Mouse (Mus musculus): Measurements from ENCODE around the gene Lrmda. TPM values are rescaled to one million over a fixed set of nuclear protein-coding genes. Genes with fewer than 3 reads are reported as not detected.

Gene Lrmda
- 12.9 and 15.7 TPM in 2 replicates for polyA plus RNA-seq (2012; ENCODE audit: insufficient read depth, insufficient read length, missing spikeins)

DNA sequence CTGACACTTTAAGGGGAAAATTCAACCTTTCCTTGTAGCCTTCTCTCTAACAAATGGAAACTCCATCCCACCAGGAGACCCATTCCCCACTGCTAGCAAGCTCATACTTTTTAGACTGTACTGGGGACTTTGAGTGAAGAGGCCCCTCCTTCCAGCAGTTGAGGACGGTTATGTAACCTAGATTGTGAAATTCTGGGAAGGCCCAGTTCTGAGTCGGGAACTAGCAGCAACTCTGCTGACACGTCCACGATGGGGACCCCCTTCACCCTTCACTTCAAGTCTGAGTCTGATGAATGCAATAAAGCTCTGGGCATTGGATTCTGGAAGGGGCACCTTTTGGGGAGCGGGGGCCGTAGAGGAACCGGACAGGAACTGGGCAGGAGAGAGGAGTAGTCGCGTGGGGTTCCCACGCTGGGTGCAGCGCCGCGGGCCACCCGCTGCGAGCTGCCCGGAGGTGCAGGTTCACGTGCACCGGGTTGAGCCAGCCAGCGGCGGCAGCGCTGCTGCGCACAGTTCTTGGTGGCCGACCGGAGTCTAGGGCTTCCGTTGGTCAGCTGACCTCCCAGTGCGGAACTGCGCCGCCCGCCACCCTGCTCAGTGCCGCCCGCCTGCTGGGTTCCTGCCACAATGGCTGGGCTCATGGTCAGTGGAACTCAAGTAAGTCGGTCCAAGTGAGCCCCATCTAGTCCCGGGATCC lies at the start of gene Lrmda:
Gene Lrmda, plus strand, starts transcription at position 461 of the 697 bp plus-strand sequence.
- H3K4me3 ChIP-seq (ENCODE audit: insufficient read depth, low read depth, low read length), result peak within 1 kb of the TSS; percentile 66
- H3K4me1 ChIP-seq (ENCODE audit: control insufficient read depth, insufficient read depth, insufficient read length, low read length), result peaks cover 6% of the 10 kb centered on the region; the same call in 1 of the 2 replicates
- H3K27ac ChIP-seq (replicated peaks; ENCODE audit: low read depth, low read length), result peak within 1 kb of the TSS; percentile 65

DNA sequence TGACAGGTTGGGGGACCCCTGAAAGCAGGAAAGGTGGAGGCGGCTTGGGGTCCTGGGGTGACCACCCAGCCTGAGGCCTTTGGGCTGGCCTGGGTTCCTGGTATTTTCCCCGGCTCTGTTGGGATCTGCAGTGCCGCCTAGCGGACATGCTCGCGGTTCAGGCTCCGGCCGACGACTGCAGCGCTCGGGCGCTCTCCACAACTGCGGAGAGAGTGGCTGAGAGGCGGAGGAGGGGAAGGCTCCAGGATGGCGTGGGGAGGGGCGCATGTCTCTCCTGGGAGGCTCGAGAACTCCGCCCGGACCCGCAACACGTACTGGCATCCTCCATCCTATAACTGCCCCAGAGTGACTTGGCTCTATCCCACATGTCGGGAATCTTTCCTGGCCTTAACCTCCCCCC lies 38.0 kb upstream of the Lrmda start:
- H3K27ac ChIP-seq (replicated peaks; ENCODE audit: low read depth, low read length), result no peak overlapping the region
- H3K4me1 ChIP-seq (ENCODE audit: control insufficient read depth, insufficient read depth, insufficient read length, low read length), result no peaks in the 10 kb centered on the region
- H3K4me3 ChIP-seq (ENCODE audit: insufficient read depth, low read depth, low read length), result peak overlapping the region; percentile 45; the same call in 1 of the 2 replicates

DNA sequence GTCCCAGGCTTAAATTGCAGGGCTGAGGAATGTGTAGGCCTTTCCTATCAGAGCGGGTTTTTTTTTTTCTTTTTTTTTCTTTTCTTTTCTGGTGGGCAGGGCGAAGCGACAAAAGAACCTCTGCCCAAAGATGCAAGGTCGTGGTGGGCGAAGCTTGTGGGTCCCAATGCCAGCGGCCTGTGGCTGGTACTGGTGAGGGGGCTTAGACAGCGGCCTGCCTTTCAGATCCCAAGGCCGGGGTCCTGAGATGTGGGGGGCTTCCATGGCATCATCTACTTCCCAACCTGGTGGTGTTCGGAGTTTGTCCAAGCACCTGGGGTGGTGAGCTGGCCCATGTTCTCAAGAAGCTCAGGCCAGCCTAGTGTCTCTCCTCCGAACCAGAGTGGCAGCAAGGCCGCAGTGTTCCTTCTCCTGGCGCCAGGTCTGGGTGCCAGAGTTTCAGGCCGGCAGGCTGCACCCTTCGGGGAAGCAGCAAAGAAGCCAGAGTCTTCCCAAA lies 37.4 kb upstream of the Lrmda start:
- Histone ChIP-seq H3K27ac (replicated peaks; ENCODE audit: low read depth, low read length) (peak overlapping the region; percentile 81), H3K4me3 (ENCODE audit: insufficient read depth, low read depth, low read length) (peak overlapping the region; percentile 51), H3K4me1 (ENCODE audit: control insufficient read depth, insufficient read depth, insufficient read length, low read length) (no peaks in the 10 kb centered on the region)

DNA sequence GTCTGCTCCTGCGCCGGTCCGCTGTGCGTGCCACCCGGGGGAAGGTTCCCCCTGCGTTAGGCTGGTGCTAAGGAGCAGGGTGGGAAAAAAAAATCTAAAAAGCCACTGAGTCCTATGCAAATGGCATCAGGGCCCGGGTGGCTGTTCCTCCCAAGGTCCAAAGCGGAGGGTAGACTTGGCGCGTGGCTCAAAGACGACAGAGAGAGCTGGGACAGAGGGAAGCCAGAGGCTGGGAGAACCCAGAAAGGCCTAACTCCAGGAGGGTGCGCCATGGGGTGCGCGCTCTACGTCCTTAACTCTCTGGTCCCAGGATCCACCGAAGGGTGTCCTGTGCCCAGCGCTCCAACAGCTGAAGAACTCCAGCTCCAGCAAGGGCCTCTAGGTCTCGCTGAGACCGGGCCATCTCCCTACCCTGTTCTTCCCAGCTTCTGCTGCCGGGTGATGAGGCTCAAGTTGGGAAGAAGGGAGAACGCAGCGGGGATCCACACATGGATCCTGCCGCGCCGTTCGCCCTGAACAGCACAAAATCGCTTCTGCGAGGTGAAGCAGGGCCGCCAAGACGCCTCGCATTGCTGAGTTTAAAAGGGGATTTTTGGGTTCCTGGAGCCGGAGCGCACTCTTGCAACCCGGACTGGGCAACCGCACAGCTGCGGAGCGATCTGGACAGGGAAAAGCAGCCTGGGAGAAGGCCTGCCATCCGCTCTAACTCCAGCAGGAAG lies 36.8 kb upstream of the Lrmda start:
- Histone ChIP-seq H3K4me1 (ENCODE audit: control insufficient read depth, insufficient read depth, insufficient read length, low read length) (no peaks in the 10 kb centered on the region), H3K27ac (replicated peaks; ENCODE audit: low read depth, low read length) (peak overlapping the region; percentile 81), H3K4me3 (ENCODE audit: insufficient read depth, low read depth, low read length) (peak overlapping the region; percentile 51)

DNA sequence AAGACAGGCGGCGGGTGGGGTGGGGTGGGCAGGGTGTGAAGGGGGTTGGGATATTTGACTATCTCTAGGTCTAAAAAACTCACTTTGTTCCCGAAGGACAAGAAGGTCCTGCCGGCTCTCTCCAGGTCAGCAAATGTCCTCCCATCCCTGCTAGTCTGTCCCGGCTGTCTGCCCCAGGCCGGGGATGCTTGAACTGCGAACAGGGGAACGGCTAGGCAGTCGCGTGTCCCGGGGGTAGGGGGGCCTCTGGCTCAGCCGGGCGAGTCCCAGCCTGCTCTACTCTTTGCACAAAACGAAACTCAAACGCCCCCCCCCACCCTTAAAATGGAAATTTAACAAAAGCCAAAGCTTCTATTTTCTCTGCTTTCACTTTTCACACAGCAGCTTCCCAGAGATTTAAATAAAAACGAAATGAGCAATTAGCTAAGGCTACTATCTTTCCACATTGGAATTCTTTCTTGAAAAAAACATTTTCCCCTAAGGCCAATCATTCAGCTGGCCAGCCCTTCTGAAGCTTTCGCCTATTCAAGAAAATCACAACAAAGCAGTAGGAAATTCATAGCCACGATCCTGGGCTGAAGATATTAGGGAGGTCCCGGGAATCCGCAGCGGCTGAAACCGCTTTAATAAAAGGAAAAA lies 36.1 kb upstream of the Lrmda start:
- Histone ChIP-seq H3K4me3 (ENCODE audit: insufficient read depth, low read depth, low read length) (peak overlapping the region; percentile 51), H3K4me1 (ENCODE audit: control insufficient read depth, insufficient read depth, insufficient read length, low read length) (no peaks in the 10 kb centered on the region), H3K27ac (replicated peaks; ENCODE audit: low read depth, low read length) (peak overlapping the region; percentile 81)

GRCm38 (mm10) chr14:21983950-21984730 lies 35.4 kb upstream of the Lrmda start:
- Histone ChIP-seq H3K27ac (replicated peaks; ENCODE audit: low read depth, low read length) (peak overlapping the region; percentile 69; the same call in 1 of the 2 replicates), H3K4me3 (ENCODE audit: insufficient read depth, low read depth, low read length) (peak overlapping the region; percentile 73), H3K4me1 (ENCODE audit: control insufficient read depth, insufficient read depth, insufficient read length, low read length) (no peaks in the 10 kb centered on the region)

DNA sequence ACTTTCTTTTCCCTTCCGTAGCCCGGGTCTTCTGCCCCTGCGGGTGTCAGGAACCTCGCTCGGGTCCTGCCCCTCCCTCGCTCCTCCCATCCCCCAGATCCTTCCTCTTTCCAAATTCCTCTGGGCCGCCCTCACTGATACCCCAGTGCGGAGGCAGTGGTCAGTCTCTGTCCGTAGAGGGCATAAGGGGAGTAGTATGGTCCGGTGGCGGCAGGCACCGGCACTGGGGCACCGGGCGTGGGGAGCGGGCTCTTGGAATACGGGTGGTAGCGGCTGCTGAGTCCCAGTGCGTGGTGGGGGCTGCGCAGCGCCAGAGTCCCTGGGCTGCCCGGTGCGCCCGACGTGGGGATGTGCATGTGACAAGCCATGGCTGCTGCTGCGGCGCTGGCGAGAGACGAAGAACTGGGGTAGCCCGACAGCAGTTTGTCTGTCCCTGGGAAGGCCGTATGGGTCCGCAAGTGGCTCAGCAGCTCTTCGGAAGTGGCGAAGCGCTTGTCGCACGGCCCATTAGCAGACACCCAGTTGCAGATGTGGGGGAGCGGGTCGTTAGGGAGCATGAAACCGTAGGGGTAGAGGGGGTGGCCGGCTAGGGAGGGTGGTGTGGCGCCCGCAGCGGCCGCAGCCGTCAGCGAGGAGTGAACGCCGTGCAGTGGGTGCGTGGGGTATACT lies 34.6 kb upstream of the Lrmda start:
- peak overlapping the region; percentile 73 for H3K4me3 ChIP-seq (ENCODE audit: insufficient read depth, low read depth, low read length)
- peak overlapping the region; percentile 69 for H3K27ac ChIP-seq (replicated peaks; ENCODE audit: low read depth, low read length)
- no peaks in the 10 kb centered on the region for H3K4me1 ChIP-seq (ENCODE audit: control insufficient read depth, insufficient read depth, insufficient read length, low read length)

DNA sequence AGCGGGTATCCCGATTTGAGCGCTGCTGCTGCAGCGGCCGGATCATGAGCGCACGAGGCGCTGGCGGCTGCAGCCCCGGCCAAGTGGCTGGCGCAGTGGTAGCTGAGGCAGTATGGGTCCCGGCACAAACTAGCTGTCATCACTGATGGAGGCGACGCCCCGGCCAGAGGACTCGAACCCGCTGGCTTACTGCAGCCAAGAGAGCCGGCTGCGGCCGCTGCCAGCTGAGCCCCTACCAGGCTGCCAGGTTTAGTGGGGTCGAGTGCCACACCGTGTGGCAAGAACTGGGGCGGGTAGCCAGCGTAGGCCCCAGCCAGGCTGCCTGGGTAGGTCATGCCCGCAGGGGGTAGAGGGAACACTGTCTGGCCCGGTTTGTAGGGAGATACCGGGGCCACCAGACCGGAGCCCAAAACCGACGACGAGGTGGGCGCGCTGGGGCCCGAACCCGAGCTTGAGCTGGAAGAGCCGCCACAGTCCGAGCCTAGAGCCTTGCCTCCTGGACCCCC lies 34.0 kb upstream of the Lrmda start:
- H3K4me3 ChIP-seq (ENCODE audit: insufficient read depth, low read depth, low read length), result peak overlapping the region; percentile 73
- H3K27ac ChIP-seq (replicated peaks; ENCODE audit: low read depth, low read length), result peak overlapping the region; percentile 77
- H3K4me1 ChIP-seq (ENCODE audit: control insufficient read depth, insufficient read depth, insufficient read length, low read length), result no peaks in the 10 kb centered on the region

- H3K4me3 ChIP-seq (ENCODE audit: insufficient read depth, low read depth, low read length), result peak overlapping the region; percentile 73
- H3K4me1 ChIP-seq (ENCODE audit: control insufficient read depth, insufficient read depth, insufficient read length, low read length), result no peaks in the 10 kb centered on the region
- peak overlapping the region; percentile 77 for H3K27ac ChIP-seq (replicated peaks; ENCODE audit: low read depth, low read length)
Measured at GRCm38 (mm10) chr14:21985981-21986732, 33.4 kb upstream of the Lrmda start.

- H3K4me1 ChIP-seq (ENCODE audit: control insufficient read depth, insufficient read depth, insufficient read length, low read length), result no peaks in the 10 kb centered on the region
- peak overlapping the region; percentile 73 for H3K4me3 ChIP-seq (ENCODE audit: insufficient read depth, low read depth, low read length)
- H3K27ac ChIP-seq (replicated peaks; ENCODE audit: low read depth, low read length), result peak overlapping the region; percentile 55
Measured at GRCm38 (mm10) chr14:21986733-21987659, 32.5 kb upstream of the Lrmda start.

- H3K4me1 ChIP-seq (ENCODE audit: control insufficient read depth, insufficient read depth, insufficient read length, low read length), result no peaks in the 10 kb centered on the region
- H3K4me3 ChIP-seq (ENCODE audit: insufficient read depth, low read depth, low read length), result peak overlapping the region; percentile 73
- peak overlapping the region; percentile 68 for H3K27ac ChIP-seq (replicated peaks; ENCODE audit: low read depth, low read length)
Measured at GRCm38 (mm10) chr14:21987660-21988576, 31.6 kb upstream of the Lrmda start.

All from brown adipose tissue, adult 24 weeks (tissue).